Mouse (Mus musculus) kidney, embryonic 14.5 days (tissue): ENCODE measurements around the gene Rab10. TPM values are rescaled to one million over a fixed set of nuclear protein-coding genes. Genes with fewer than 3 reads are reported as not detected.

Experiments used
- ATAC-seq: fragments of 200-750 bp; cut with Nextera tagmentation; 2 replicates; pipeline ENCODE4 v1.8.0; 2017; ENCODE audit warnings: moderate number of reproducible peaks, mild to moderate bottlenecking, moderate TSS enrichment, moderate library complexity; ENCODE audit not compliant: low FRiP score, low TSS enrichment
- H3K27ac ChIP-seq: fragments of 300-500 bp; sonication (generic); 2 replicates; pipeline ENCODE4 v1.5.1; 2014; ENCODE audit warnings: low read depth, mild to moderate bottlenecking, low read length, moderate library complexity, mixed read lengths
- H3K27me3 ChIP-seq: fragments of 300-500 bp; sonication (generic); 2 replicates; pipeline ENCODE4 v1.6.1; 2014; ENCODE audit warnings: mild to moderate bottlenecking, low read length; ENCODE audit not compliant: control insufficient read depth, insufficient read depth
- H3K36me3 ChIP-seq: fragments of 300-500 bp; sonication (generic); 2 replicates; pipeline ENCODE4 v1.6.1; 2014; ENCODE audit warnings: low read length, mixed read lengths; ENCODE audit not compliant: control insufficient read depth, insufficient read depth
- H3K4me1 ChIP-seq: fragments of 300-500 bp; sonication (generic); 2 replicates; pipeline ENCODE4 v1.6.1; 2014; ENCODE audit warnings: low read length, mixed read lengths; ENCODE audit not compliant: control insufficient read depth, insufficient read depth
- H3K4me2 ChIP-seq: fragments of 300-500 bp; sonication (generic); replicated peaks from 2 replicates; pipeline ENCODE4 v1.6.1; 2014; ENCODE audit warnings: low read depth, mild to moderate bottlenecking, low read length
- H3K4me3 ChIP-seq: fragments of 300-500 bp; sonication (generic); 2 replicates; pipeline ENCODE4 v1.5.1; 2014; ENCODE audit warnings: mild to moderate bottlenecking, low read length
- H3K9ac ChIP-seq: fragments of 300-500 bp; sonication (generic); 2 replicates; pipeline ENCODE4 v1.6.1; 2014; ENCODE audit warnings: low read depth, mild to moderate bottlenecking, low read length, moderate library complexity
- H3K9me3 ChIP-seq: fragments of 300-500 bp; sonication (generic); 2 replicates; pipeline ENCODE4 v1.6.1; 2016; ENCODE audit warnings: low read length; ENCODE audit not compliant: control insufficient read depth
- WGBS: fragments of 180-500 bp; shearing (Covaris S2); extraction: QIAGEN DNeasy Blood & Tissue Kit; methylation state at CpG from one replicate; pipeline ENCODE4 v1.1.7; 2014; 5-methylcytosine and 5-hydroxymethylcytosine counted together
- polyA plus RNA-seq: library from polyadenylated mRNA; unstranded; fragments of >200 nt; fragmentation: Nextera tagmentation; extraction: Ambion mirVana; gene quantifications from 2 replicates; pipeline ENCODE4 v1.2.1, GENCODE M21; 2014

Rab10 gene
- polyA plus RNA-seq, 1 experiment from 2014 or later, result 84.5 TPM

DNA sequence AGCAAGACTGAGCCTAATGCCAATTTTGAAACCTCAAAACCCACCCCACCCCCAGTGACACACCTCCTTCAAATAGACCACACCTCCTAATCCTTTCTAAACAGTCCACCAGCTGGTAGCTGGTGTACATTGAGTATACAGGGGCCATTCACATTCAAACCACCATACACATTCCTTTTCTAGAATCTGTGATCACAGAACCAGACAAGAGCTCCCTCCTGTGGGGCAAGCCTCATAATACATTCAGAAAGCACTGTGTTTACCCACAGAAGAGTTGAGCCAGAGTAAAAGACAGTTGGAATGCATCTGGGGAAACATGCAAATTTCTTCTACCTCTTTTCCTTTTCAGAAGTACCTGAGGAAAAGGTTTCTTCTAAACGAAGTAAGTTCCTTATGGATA lies 100.6 kb downstream of the Rab10 start:
- no peaks in the 10 kb centered on the region for H3K9me3 ChIP-seq
- no peak overlapping the region for H3K9ac ChIP-seq
- ATAC-seq, result no peak
- no peak overlapping the region for H3K4me3 ChIP-seq
- H3K27ac ChIP-seq, result no peak overlapping the region
- no peaks in the 10 kb centered on the region for H3K4me1 ChIP-seq
- H3K36me3 ChIP-seq, result no peaks in the 10 kb centered on the region
- WGBS, result 50% methylated on average over 1 of the region's 1 CpGs
- H3K4me2 ChIP-seq, result no peak overlapping the region
- no peaks in the 10 kb centered on the region; the same call in 1 of the 2 replicates for H3K27me3 ChIP-seq

Other genes starting within 250 kb of the Rab10 start
- 8.3 and 10.5 TPM in 2 replicates for gene Kif3c, start 55.2 kb upstream of the Rab10 start, polyA plus RNA-seq
- gene Asxl2, start 116.9 kb upstream of the Rab10 start, polyA plus RNA-seq, result 13.9 and 25.4 TPM in 2 replicates